Mouse (Mus musculus) MEL (cell line): ENCODE measurements around the gene Gusb. TPM values are rescaled to one million over a fixed set of nuclear protein-coding genes. Genes with fewer than 3 reads are reported as not detected.

Source experiments
- DNase-seq: peaks from one replicate; pipeline ENCODE4 v3.0.0; 2011; ENCODE audit warnings: low read depth, low spot score
- H3K27ac ChIP-seq: 2 replicates; pipeline ENCODE4 v1.5.1; 2012; ENCODE audit warnings: low read depth, mild to moderate bottlenecking, control low read depth, low read length, moderate library complexity; ENCODE audit not compliant: control insufficient read depth
- H3K27me3 ChIP-seq, 2 experiments: fragments of 150-350 bp in 1 of 2; sonication (generic) in 1 of 2; 2 replicates each; pipeline ENCODE4 v1.6.1; 2012; ENCODE audit warnings: low read length in 2 of 2, mild to moderate bottlenecking in 2 of 2, improper control_type of control experiment in 1 of 2, moderate library complexity in 1 of 2; ENCODE audit not compliant: insufficient read depth in 2 of 2, control insufficient read depth in 1 of 2
- H3K36me3 ChIP-seq, 2 experiments: 2 replicates each; pipeline ENCODE4 v1.6.1; 2012 to 2014; ENCODE audit warnings: low read length in 2 of 2, improper control_type of control experiment in 1 of 2, inconsistent platforms in 1 of 2, mild to moderate bottlenecking in 1 of 2; ENCODE audit not compliant: insufficient read depth in 2 of 2, control insufficient read depth in 1 of 2
- H3K4me1 ChIP-seq, 2 experiments: fragments of 150-350 bp in 1 of 2; sonication (generic) in 1 of 2; 2 replicates each; pipeline ENCODE4 v1.6.1; 2012; ENCODE audit warnings: low read length in 2 of 2, improper control_type of control experiment in 1 of 2, mild to moderate bottlenecking in 1 of 2; ENCODE audit not compliant: insufficient read depth in 2 of 2, control insufficient read depth in 1 of 2
- H3K4me3 ChIP-seq, 2 experiments: fragments of 150-350 bp in 1 of 2; sonication (generic) in 1 of 2; 2 replicates each; pipeline ENCODE4 v1.5.1; 2012; ENCODE audit warnings: low read depth in 2 of 2, low read length in 2 of 2, mild to moderate bottlenecking in 2 of 2, moderate library complexity in 2 of 2, control low read depth in 1 of 2, improper control_type of control experiment in 1 of 2; ENCODE audit not compliant: control insufficient read depth in 1 of 2, insufficient read depth in 1 of 2
- H3K79me2 ChIP-seq: 2 replicates; pipeline ENCODE4 v1.6.1; 2012; ENCODE audit warnings: mild to moderate bottlenecking, low read length, moderate library complexity; ENCODE audit not compliant: control insufficient read depth, poor library complexity, insufficient read depth
- H3K9ac ChIP-seq: 2 replicates; pipeline ENCODE4 v1.6.1; 2012; ENCODE audit warnings: low read depth, mild to moderate bottlenecking, control low read depth, low read length, moderate library complexity; ENCODE audit not compliant: control insufficient read depth, poor library complexity, severe bottlenecking
- H3K9me3 ChIP-seq: fragments of 150-350 bp; sonication (generic); replicated peaks from 2 replicates; pipeline ENCODE4 v1.6.1; 2012; ENCODE audit warnings: mild to moderate bottlenecking, low read length, improper control_type of control experiment, moderate library complexity; ENCODE audit not compliant: insufficient read depth
- BHLHE40 ChIP-seq: IDR thresholded peaks from 2 replicates; pipeline ENCODE4 v1.6.1; 2012; ENCODE audit warnings: low read depth, mild to moderate bottlenecking, inconsistent platforms, low read length, improper control_type of control experiment, borderline replicate concordance
- CHD1 ChIP-seq: IDR thresholded peaks from 2 replicates; pipeline ENCODE4 v1.6.1; 2012; ENCODE audit warnings: low read depth, mild to moderate bottlenecking, inconsistent platforms, low read length, improper control_type of control experiment
- CHD2 ChIP-seq: IDR thresholded peaks from 2 replicates; pipeline ENCODE4 v1.6.1; 2011; ENCODE audit warnings: low read length, improper control_type of control experiment
- CTCF ChIP-seq, 3 experiments: IDR thresholded peaks in 2 of 3; conservative IDR thresholded peaks in 1 of 3; 2 replicates each; pipeline ENCODE4 v1.5.1; 2011 to 2012; ENCODE audit warnings: low read length in 3 of 3, low read depth in 2 of 3, mild to moderate bottlenecking in 2 of 3, improper control_type of control experiment in 1 of 3, inconsistent platforms in 1 of 3, mixed read lengths in 1 of 3, moderate library complexity in 1 of 3; ENCODE audit not compliant: control insufficient read depth in 1 of 3, insufficient read depth in 1 of 3, poor library complexity in 1 of 3, severe bottlenecking in 1 of 3
- E2F4 ChIP-seq: IDR thresholded peaks from 2 replicates; pipeline ENCODE4 v1.6.1; 2011; ENCODE audit warnings: low read depth, low read length, improper control_type of control experiment, borderline replicate concordance
- EP300 ChIP-seq, 2 experiments: IDR thresholded peaks; 2 replicates each; pipeline ENCODE4 v1.6.1; 2011; ENCODE audit warnings: improper control_type of control experiment in 2 of 2, low read length in 2 of 2, low read depth in 1 of 2, mild to moderate bottlenecking in 1 of 2
- ETS1 ChIP-seq: IDR thresholded peaks from 2 replicates; pipeline ENCODE4 v1.6.1; 2012; ENCODE audit warnings: low read depth, mild to moderate bottlenecking, inconsistent platforms, low read length, improper control_type of control experiment, moderate library complexity
- GATA1 ChIP-seq: IDR thresholded peaks from 2 replicates; pipeline ENCODE4 v1.6.1; 2011; ENCODE audit warnings: low read depth, low read length, improper control_type of control experiment
- JUND ChIP-seq: IDR thresholded peaks from 2 replicates; pipeline ENCODE4 v1.6.1; 2011; ENCODE audit warnings: low read depth, mild to moderate bottlenecking, improper control_type of control experiment, low read length
- KAT2A ChIP-seq: conservative IDR thresholded peaks from 2 replicates; pipeline ENCODE4 v1.6.1; 2012; ENCODE audit warnings: low read depth, low read length, improper control_type of control experiment, inconsistent platforms
- MAFK ChIP-seq: IDR thresholded peaks from 2 replicates; pipeline ENCODE4 v1.6.1; 2011; ENCODE audit warnings: low read depth, mild to moderate bottlenecking, low read length, improper control_type of control experiment, borderline replicate concordance
- MAZ ChIP-seq: IDR thresholded peaks from 2 replicates; pipeline ENCODE4 v1.6.1; 2012; ENCODE audit warnings: low read depth, mild to moderate bottlenecking, inconsistent platforms, low read length, improper control_type of control experiment
- MXI1 ChIP-seq: IDR thresholded peaks from 2 replicates; pipeline ENCODE4 v1.6.1; 2011; ENCODE audit warnings: mild to moderate bottlenecking, low read depth, low read length, improper control_type of control experiment
- MYB ChIP-seq: IDR thresholded peaks from 2 replicates; pipeline ENCODE4 v1.6.1; 2011; ENCODE audit warnings: mild to moderate bottlenecking, low read depth, low read length, improper control_type of control experiment
- MYC ChIP-seq: IDR thresholded peaks from 2 replicates; pipeline ENCODE4 v1.6.1; 2011; ENCODE audit warnings: low read depth, mild to moderate bottlenecking, low read length, improper control_type of control experiment, moderate library complexity
- NELFE ChIP-seq: IDR thresholded peaks from 2 replicates; pipeline ENCODE4 v1.6.1; 2011; ENCODE audit warnings: low read depth, low read length, improper control_type of control experiment
- POLR2AphosphoS5 ChIP-seq: IDR thresholded peaks from 2 replicates; pipeline ENCODE4 v1.6.1; 2012; ENCODE audit warnings: low read depth, borderline replicate concordance, mild to moderate bottlenecking, inconsistent platforms, low read length, moderate library complexity, mixed read lengths
- RAD21 ChIP-seq: IDR thresholded peaks from 2 replicates; pipeline ENCODE4 v1.6.1; 2011; ENCODE audit warnings: mild to moderate bottlenecking, low read depth, low read length, improper control_type of control experiment
- RCOR1 ChIP-seq: IDR thresholded peaks from 2 replicates; pipeline ENCODE4 v1.6.1; 2012; ENCODE audit warnings: low read depth, mild to moderate bottlenecking, inconsistent platforms, low read length, improper control_type of control experiment
- SMC3 ChIP-seq: IDR thresholded peaks from 2 replicates; pipeline ENCODE4 v1.6.1; 2011; ENCODE audit warnings: low read depth, low read length, improper control_type of control experiment
- TBP ChIP-seq: IDR thresholded peaks from 2 replicates; pipeline ENCODE4 v1.8.0; 2011; ENCODE audit warnings: low read depth, low read length, improper control_type of control experiment
- UBTF ChIP-seq: IDR thresholded peaks from 2 replicates; pipeline ENCODE4 v1.6.1; 2012; ENCODE audit warnings: low read depth, mild to moderate bottlenecking, inconsistent platforms, low read length, improper control_type of control experiment, moderate library complexity, borderline replicate concordance; ENCODE audit not compliant: insufficient read depth
- USF1 ChIP-seq: IDR thresholded peaks from 2 replicates; pipeline ENCODE4 v1.6.1; 2014; ENCODE audit warnings: low read depth, mild to moderate bottlenecking, inconsistent platforms, low read length, improper control_type of control experiment, moderate library complexity
- ZC3H11A ChIP-seq: IDR thresholded peaks from 2 replicates; pipeline ENCODE4 v1.6.1; 2012; ENCODE audit warnings: low read depth, mild to moderate bottlenecking, inconsistent platforms, low read length, improper control_type of control experiment
- ZMIZ1 ChIP-seq: IDR thresholded peaks from 2 replicates; pipeline ENCODE4 v1.6.1; 2012; ENCODE audit warnings: low read depth, mild to moderate bottlenecking, inconsistent platforms, low read length, improper control_type of control experiment, moderate library complexity
- polyA plus RNA-seq, 2 experiments: library from polyadenylated mRNA; stranded (reverse) in 1 of 2; unstranded in 1 of 2; fragments of >175 nt in 1 of 2; fragments of >200 nt in 1 of 2; gene quantifications; 2 replicates each; pipeline versions ENCODE4 v1.2.1 to v1.2.4; 2012; ENCODE audit warnings: low replicate concordance in 2 of 2, low read depth in 1 of 2; ENCODE audit not compliant: insufficient read length in 2 of 2, insufficient read depth in 1 of 2, missing spikeins in 1 of 2
- total RNA-seq: library from RNA; depleted of rRNA; stranded (reverse); fragments of 300-350 nt; gene quantifications from 2 replicates; pipeline ENCODE4 v1.2.3, GENCODE M21; 2012

Gusb gene
- total and polyA plus RNA-seq, 3 experiments, result 44.4 to 107 (median 54.2) TPM

DNA sequence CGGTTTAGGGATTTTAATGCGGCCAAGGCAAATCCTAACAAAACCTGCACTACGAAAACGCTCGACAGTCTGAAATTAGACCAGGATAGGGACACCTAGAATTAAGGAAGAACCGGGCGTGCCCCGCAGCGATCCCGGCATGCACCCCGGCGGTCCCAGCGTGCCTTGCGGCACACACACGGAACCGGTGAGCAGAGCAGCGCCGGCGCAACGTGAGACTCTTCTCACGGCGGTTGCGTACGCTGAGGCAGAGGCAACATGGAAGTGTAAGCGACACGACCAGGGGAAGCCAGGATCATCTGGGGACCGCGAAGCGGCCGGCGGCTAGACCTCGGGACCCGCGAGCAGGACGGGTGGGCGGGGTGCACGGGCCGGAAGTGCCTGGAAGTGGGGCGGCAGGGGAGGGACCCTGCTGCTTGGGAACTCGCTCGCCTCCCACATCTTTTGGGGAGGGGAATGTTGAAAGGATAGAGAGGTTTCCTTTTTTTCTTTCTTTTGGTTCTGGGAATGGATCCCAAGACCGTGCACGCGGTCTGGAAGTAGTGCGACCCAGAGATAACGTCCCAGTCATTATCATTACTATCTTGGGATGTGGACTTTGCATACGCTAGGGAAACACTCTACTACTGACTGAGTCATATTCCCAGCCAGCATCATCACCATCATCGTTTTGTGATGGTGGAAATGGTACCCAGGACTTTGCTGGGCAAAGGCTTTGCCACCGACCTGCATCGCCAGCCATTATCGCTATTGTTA, 26.5 kb upstream of the Gusb start, which contains the start of the genes Asl and Crcp (continued):
- no peak for TF ChIP-seq MYB
- TF ChIP-seq MAFK, result no peak
- 0 out of 4 replicates have a peak, but pooled peaks of 1 of the 2 experiments have one; percentile 31 for TF ChIP-seq EP300 (IDR thresholded peaks at IDR 0.05; ENCODE audit: low read depth in 1 of 2, low read length in 2 of 2)
- TF ChIP-seq NELFE, result peak; percentile 93
- TF ChIP-seq CTCF (IDR thresholded peaks at IDR 0.05 in 2 of 3, conservative IDR thresholded peaks at IDR 0.05 in 1 of 3; ENCODE audit: control insufficient read depth in 1 of 3, insufficient read depth in 1 of 3, low read depth in 2 of 3, low read length in 3 of 3, poor library complexity in 1 of 3, severe bottlenecking in 1 of 3), result no peak
- TF ChIP-seq, all 39 proteins: peak for 17

DNA sequence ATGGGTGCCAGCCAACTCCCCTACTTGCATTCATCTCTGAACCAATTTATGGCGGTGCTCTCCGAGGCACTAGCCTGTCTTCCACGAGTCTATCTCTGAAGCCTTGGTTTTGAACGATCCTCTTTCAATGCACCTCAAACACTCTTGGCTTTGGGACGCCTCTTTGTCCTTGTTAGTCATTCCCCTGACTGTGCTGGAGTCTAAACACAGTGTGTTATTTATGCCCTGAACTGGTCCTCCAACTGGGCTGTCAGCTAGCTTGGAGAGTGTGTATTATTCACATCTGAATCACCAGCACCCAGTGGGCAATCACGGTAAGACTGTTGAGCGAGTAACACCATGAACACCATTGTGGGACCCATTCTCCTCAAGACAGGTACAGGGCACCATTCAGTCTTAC, 24.8 kb upstream of the Gusb start:
- H3K79me2 ChIP-seq, result peaks cover 27% of the 10 kb centered on the region
- no peak overlapping the region for H3K4me3 ChIP-seq
- no peaks in the 10 kb centered on the region for H3K9me3 ChIP-seq
- TF ChIP-seq CHD2 (no peak), SMC3 (no peak), KAT2A (no peak), MYB (no peak), BHLHE40 (no peak), TBP (no peak), JUND (no peak), MYC (no peak), MXI1 (no peak), USF1 (no peak), RAD21 (no peak), MAZ (no peak)
- no peak overlapping the region for H3K9ac ChIP-seq
- H3K4me1 ChIP-seq, result peaks cover 0 to 9% of the 10 kb centered on the region in 2 experiments; a peak in 2 of 4 replicates
- no peaks in the 10 kb centered on the region for H3K27me3 ChIP-seq
- no peak overlapping the region for H3K27ac ChIP-seq
- peaks cover 0 to 7% of the 10 kb centered on the region in 2 experiments; a peak in 2 of 4 replicates for H3K36me3 ChIP-seq
- no peak for DNase-seq

DNA sequence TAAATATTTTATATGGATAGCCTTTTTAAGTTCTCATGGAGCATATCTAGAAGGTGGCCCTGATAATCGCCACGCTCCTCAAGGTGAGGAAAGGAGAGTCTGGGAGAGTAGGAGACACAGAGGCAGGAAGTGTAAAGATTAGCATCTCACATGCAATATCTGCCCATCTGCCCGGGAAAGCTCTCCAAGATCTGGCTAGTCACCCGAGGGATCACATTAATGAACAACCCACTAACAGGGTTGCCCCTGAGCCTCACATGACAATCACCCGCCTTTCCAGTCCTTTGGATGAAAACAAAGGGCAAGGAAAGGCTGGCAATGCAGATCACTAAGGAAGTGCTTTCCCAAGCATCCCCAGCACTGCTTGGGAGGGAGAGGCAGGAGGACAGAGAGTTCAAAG, 24.3 kb upstream of the Gusb start:
- Histone ChIP-seq H3K9ac (no peak overlapping the region), H3K4me1 (peaks cover 0 to 9% of the 10 kb centered on the region in 2 experiments; a peak in 2 of 4 replicates)

More for the DNA sequence above, 24.3 kb upstream of the Gusb start:
- H3K36me3 ChIP-seq, result peaks cover 0 to 7% of the 10 kb centered on the region in 2 experiments; a peak in 2 of 4 replicates
- no peaks in the 10 kb centered on the region for H3K9me3 ChIP-seq
- H3K79me2 ChIP-seq, result peaks cover 22% of the 10 kb centered on the region
- H3K4me3 ChIP-seq, result no peak overlapping the region
- no peak for TF ChIP-seq POLR2AphosphoS5
- no peak for TF ChIP-seq BHLHE40
- no peak for TF ChIP-seq E2F4
- no peak for TF ChIP-seq RCOR1
- TF ChIP-seq CHD2, result no peak
- TF ChIP-seq ETS1, result no peak
- TF ChIP-seq USF1, result no peak
- TF ChIP-seq UBTF, result no peak
- no peak for TF ChIP-seq CHD1
- no peak for TF ChIP-seq RAD21
- TF ChIP-seq ZC3H11A, result no peak
- no peak for TF ChIP-seq TBP
- TF ChIP-seq ZMIZ1, result no peak
- no peak for TF ChIP-seq GATA1
- TF ChIP-seq, all 39 proteins: peak for 0
- H3K27ac ChIP-seq, result no peak overlapping the region
- no peaks in the 10 kb centered on the region for H3K27me3 ChIP-seq
- DNase-seq, result no peak
